21 mouse cellular contexts compared by ENCODE assay signal in the genomic region with DNA sequence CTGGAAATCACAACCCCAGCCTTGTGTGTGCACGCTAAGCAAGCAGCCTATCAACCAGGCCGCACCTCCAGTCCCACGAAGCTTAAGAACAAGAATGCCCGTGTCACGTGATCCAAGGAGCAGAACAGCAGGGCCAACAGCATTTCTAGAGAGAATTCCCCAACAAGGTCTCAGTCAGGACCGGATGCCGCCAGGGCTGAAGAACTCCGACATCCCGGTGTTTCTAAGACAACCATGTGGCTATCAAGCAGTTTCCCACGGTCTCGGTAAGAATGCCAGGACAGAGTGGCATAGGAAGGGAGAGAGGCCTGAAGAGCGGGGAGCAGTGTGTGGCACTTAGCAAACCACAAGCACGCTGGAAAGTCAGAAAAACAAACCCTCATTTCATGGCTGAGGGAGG. TPM values are rescaled to one million over a fixed set of nuclear protein-coding genes. Genes with fewer than 3 reads are reported as not detected.
A peak's percentile ranks its signal among the peaks of the same experiment; 100 is the strongest.
DNase-seq lines count a peak whose midpoint lies in the region; ATAC-seq and TF ChIP-seq lines count a peak whose summit lies in the region.
"Had no signal": no experiment of that assay in that cellular context is flagged by ENCODE, and none has a peak within 500 bp of the region (broad histone marks: within the 10 kb centered on the region; RNA-seq: fewer than 3 reads in every experiment).

No protein-coding gene starts in this region.

- no peak overlapping the region for H3K4me2 ChIP-seq in embryonic facial prominence, embryonic 12.5 days (replicated peaks)
- H3K4me2 ChIP-seq in hindbrain, embryonic 12.5 days (replicated peaks), result no peak overlapping the region
- no peak overlapping the region for H3K4me2 ChIP-seq in hindbrain, embryonic 11.5 days (replicated peaks; ENCODE audit: low read depth, low read length)
- no peak overlapping the region for H3K4me2 ChIP-seq in midbrain, postnatal 0 days (ENCODE audit: low read depth, low read length, poor library complexity, severe bottlenecking)
- H3K4me2 ChIP-seq: limb, embryonic 12.5 days had no signal

- H3K27me3 ChIP-seq in embryonic facial prominence, embryonic 12.5 days, result no peaks in the 10 kb centered on the region
- no peaks in the 10 kb centered on the region for H3K27me3 ChIP-seq in embryonic facial prominence, embryonic 10.5 days (replicated peaks; ENCODE audit: low read depth, poor library complexity, severe bottlenecking)
- no peaks in the 10 kb centered on the region for H3K27me3 ChIP-seq in hindbrain, embryonic 12.5 days
- H3K27me3 ChIP-seq in hindbrain, embryonic 11.5 days (ENCODE audit: control insufficient read depth, insufficient read depth, low read length), result no peaks in the 10 kb centered on the region
- H3K27me3 ChIP-seq in midbrain, postnatal 0 days (ENCODE audit: insufficient read depth, low read length), result no peaks in the 10 kb centered on the region
- H3K27me3 ChIP-seq in midbrain, embryonic 10.5 days (ENCODE audit: low read depth, poor library complexity, severe bottlenecking), result no peaks in the 10 kb centered on the region
- H3K27me3 ChIP-seq: limb, embryonic 12.5 days had no signal

- H3K36me3 ChIP-seq in embryonic facial prominence, embryonic 12.5 days, result peaks cover 38% of the 10 kb centered on the region
- H3K36me3 ChIP-seq in embryonic facial prominence, embryonic 10.5 days (replicated peaks), result peaks cover 73% of the 10 kb centered on the region
- H3K36me3 ChIP-seq in hindbrain, embryonic 12.5 days, result peaks cover 11% of the 10 kb centered on the region
- no peaks in the 10 kb centered on the region for H3K36me3 ChIP-seq in hindbrain, embryonic 11.5 days (ENCODE audit: control insufficient read depth, insufficient read depth, low read length)
- peaks cover 18% of the 10 kb centered on the region for H3K36me3 ChIP-seq in midbrain, postnatal 0 days (ENCODE audit: insufficient read depth, low read length)
- H3K36me3 ChIP-seq in midbrain, embryonic 10.5 days, result peaks cover 69% of the 10 kb centered on the region

- 0 out of 2 replicates have a peak overlapping the region, but pooled peaks have one; percentile 11 for H3K27ac ChIP-seq in embryonic facial prominence, embryonic 12.5 days
- no peak overlapping the region for H3K27ac ChIP-seq in embryonic facial prominence, embryonic 10.5 days (replicated peaks)
- H3K27ac ChIP-seq in hindbrain, embryonic 12.5 days, result peak overlapping the region; percentile 31; the same call in 1 of the 2 replicates
- no peak overlapping the region for H3K27ac ChIP-seq in hindbrain, embryonic 11.5 days (ENCODE audit: low read depth, low read length)
- H3K27ac ChIP-seq in midbrain, postnatal 0 days (ENCODE audit: low read depth, low read length), result no peak overlapping the region
- no peak overlapping the region for H3K27ac ChIP-seq in midbrain, embryonic 10.5 days (replicated peaks)
- H3K27ac ChIP-seq: limb, embryonic 12.5 days; liver, embryonic 14.5 days had no signal

- no peak for TF ChIP-seq CTCF in midbrain, postnatal 0 days (IDR thresholded peaks at IDR 0.05)

- ATAC-seq in embryonic facial prominence, embryonic 12.5 days (ENCODE audit: insufficient number of reproducible peaks, insufficient read depth, low FRiP score, low TSS enrichment), result no peak
- ATAC-seq in hindbrain, embryonic 12.5 days (ENCODE audit: low FRiP score), result no peak
- no peak for ATAC-seq in hindbrain, embryonic 11.5 days (ENCODE audit: low FRiP score)
- ATAC-seq in midbrain, postnatal 0 days (ENCODE audit: low FRiP score), result peak; percentile 52; the same call in 1 of the 2 replicates

- WGBS in embryonic facial prominence, embryonic 12.5 days, result 89% methylated on average over 13 of the region's 13 CpGs
- WGBS in embryonic facial prominence, embryonic 10.5 days, result 93% methylated on average over 13 of the region's 13 CpGs
- WGBS in hindbrain, embryonic 12.5 days, result 92% methylated on average over 13 of the region's 13 CpGs
- 92% methylated on average over 13 of the region's 13 CpGs for WGBS in hindbrain, embryonic 11.5 days
- WGBS in midbrain, postnatal 0 days, result 81% methylated on average over 13 of the region's 13 CpGs
- 94% methylated on average over 13 of the region's 13 CpGs for WGBS in midbrain, embryonic 10.5 days

- H3K9me3 ChIP-seq in embryonic facial prominence, embryonic 12.5 days, result no peaks in the 10 kb centered on the region
- H3K9me3 ChIP-seq in embryonic facial prominence, embryonic 10.5 days, result no peaks in the 10 kb centered on the region
- H3K9me3 ChIP-seq in hindbrain, embryonic 12.5 days (replicated peaks), result no peaks in the 10 kb centered on the region
- H3K9me3 ChIP-seq in hindbrain, embryonic 11.5 days (ENCODE audit: control insufficient read depth, low read length), result no peaks in the 10 kb centered on the region
- no peaks in the 10 kb centered on the region for H3K9me3 ChIP-seq in midbrain, postnatal 0 days (ENCODE audit: low read length)
- no peaks in the 10 kb centered on the region for H3K9me3 ChIP-seq in midbrain, embryonic 10.5 days (replicated peaks)
- H3K9me3 ChIP-seq: limb, embryonic 12.5 days had no signal

- no peak overlapping the region for H3K9ac ChIP-seq in embryonic facial prominence, embryonic 12.5 days
- no peak overlapping the region for H3K9ac ChIP-seq in hindbrain, embryonic 12.5 days
- no peak overlapping the region for H3K9ac ChIP-seq in hindbrain, embryonic 11.5 days (ENCODE audit: low read depth, low read length)
- no peak overlapping the region for H3K9ac ChIP-seq in midbrain, postnatal 0 days (replicated peaks; ENCODE audit: low read length, poor library complexity, severe bottlenecking)
- H3K9ac ChIP-seq: limb, embryonic 12.5 days; liver, embryonic 14.5 days had no signal

- DNase-seq in embryonic facial prominence, embryonic 10.5 days (ENCODE audit: low spot score), result no peak
- DNase-seq in hindbrain, embryonic 11.5 days (ENCODE audit: low spot score), result no peak
- peak; percentile 42 for DNase-seq in midbrain, postnatal 0 days (ENCODE audit: low spot score)
- no peak for DNase-seq in midbrain, embryonic 10.5 days (ENCODE audit: low spot score)
- peak; percentile 67 for DNase-seq in lung, postnatal 36 days
- no peak for DNase-seq in spleen, postnatal 14 days (ENCODE audit: low spot score in 2 of 2)
- DNase-seq: cerebellum, adult 11 months; cerebellum, postnatal 14 days; kidney, adult 18-20 months; kidney, postnatal 14 days; layer of hippocampus, adult 9-11 months; retina, postnatal 1 day; right cerebral cortex, postnatal 4 days had no signal

- H3K4me3 ChIP-seq in embryonic facial prominence, embryonic 12.5 days, result no peak overlapping the region
- no peak overlapping the region for H3K4me3 ChIP-seq in embryonic facial prominence, embryonic 10.5 days
- no peak overlapping the region for H3K4me3 ChIP-seq in hindbrain, embryonic 12.5 days
- no peak overlapping the region for H3K4me3 ChIP-seq in hindbrain, embryonic 11.5 days (ENCODE audit: low read depth, low read length)
- no peak overlapping the region for H3K4me3 ChIP-seq in midbrain, postnatal 0 days (ENCODE audit: low read depth, low read length)
- H3K4me3 ChIP-seq in midbrain, embryonic 10.5 days, result no peak overlapping the region
- H3K4me3 ChIP-seq: erythroblast, embryonic 14.5 days; limb, embryonic 12.5 days had no signal

- H3K4me1 ChIP-seq in embryonic facial prominence, embryonic 12.5 days, result peaks cover 9% of the 10 kb centered on the region; the same call in 1 of the 2 replicates
- H3K4me1 ChIP-seq in embryonic facial prominence, embryonic 10.5 days, result no peaks in the 10 kb centered on the region
- H3K4me1 ChIP-seq in hindbrain, embryonic 12.5 days, result peaks cover 20% of the 10 kb centered on the region
- no peaks in the 10 kb centered on the region for H3K4me1 ChIP-seq in hindbrain, embryonic 11.5 days (replicated peaks; ENCODE audit: control insufficient read depth, insufficient read depth, low read length)
- no peaks in the 10 kb centered on the region for H3K4me1 ChIP-seq in midbrain, postnatal 0 days (ENCODE audit: insufficient read depth, low read length)
- 0 out of 2 replicates have a peak, but pooled peaks cover 12% of the 10 kb centered on the region for H3K4me1 ChIP-seq in midbrain, embryonic 10.5 days

RNA-seq across cellular contexts. Expression of gene Plekhm2, which starts 10.9 kb away (rescaled TPM):
- polyA plus RNA-seq in embryonic facial prominence, embryonic 12.5 days (2016; fragmentation: Nextera tagmentation; extraction: Ambion mirVana), result 9.8 and 10.6 TPM in 2 replicates
- 4.9 and 5.2 TPM in 2 replicates for polyA plus RNA-seq in embryonic facial prominence, embryonic 10.5 days (2016; fragmentation: Nextera tagmentation; extraction: Ambion mirVana)
- 6.3 and 7.6 TPM in 2 replicates for polyA plus RNA-seq in hindbrain, embryonic 12.5 days (2016; fragmentation: Nextera tagmentation; extraction: Ambion mirVana)
- polyA plus RNA-seq in hindbrain, embryonic 11.5 days (2014; fragmentation: Nextera tagmentation; extraction: Ambion mirVana), result 2.5 and 3.0 TPM in 2 replicates
- total RNA-seq in midbrain, postnatal 0 days (2014; rRNA removed), result 40.0 and 41.7 TPM in 2 replicates
- polyA plus RNA-seq in midbrain, postnatal 0 days (2015; fragmentation: Nextera tagmentation; extraction: Ambion mirVana), result 6.7 and 6.9 TPM in 2 replicates
- polyA plus RNA-seq in midbrain, embryonic 10.5 days (2016; fragmentation: Nextera tagmentation; extraction: Ambion mirVana), result 2.9 and 4.2 TPM in 2 replicates

RNA-seq across cellular contexts. Expression of gene Slc25a34, which starts 30.2 kb away (rescaled TPM):
- not detected in 2 replicates for polyA plus RNA-seq in embryonic facial prominence, embryonic 12.5 days (2016; fragmentation: Nextera tagmentation; extraction: Ambion mirVana)
- polyA plus RNA-seq in embryonic facial prominence, embryonic 10.5 days (2016; fragmentation: Nextera tagmentation; extraction: Ambion mirVana), result 0.09 TPM in 1 of 2 replicates, not detected in the other
- polyA plus RNA-seq in hindbrain, embryonic 12.5 days (2016; fragmentation: Nextera tagmentation; extraction: Ambion mirVana), result not detected in 2 replicates
- not detected in 2 replicates for polyA plus RNA-seq in hindbrain, embryonic 11.5 days (2014; fragmentation: Nextera tagmentation; extraction: Ambion mirVana)
- 7.4 and 10.6 TPM in 2 replicates for total RNA-seq in midbrain, postnatal 0 days (2014; rRNA removed)
- 2.0 and 2.1 TPM in 2 replicates for polyA plus RNA-seq in midbrain, postnatal 0 days (2015; fragmentation: Nextera tagmentation; extraction: Ambion mirVana)
- 0.05 TPM in 1 of 2 replicates, not detected in the other for polyA plus RNA-seq in midbrain, embryonic 10.5 days (2016; fragmentation: Nextera tagmentation; extraction: Ambion mirVana)
- total RNA-seq: MEL; monocyte, adult 5-6 weeks had no signal
- polyA plus RNA-seq: erythroblast, embryonic 14.5 days; limb, embryonic 12.5 days had no signal

RNA-seq across cellular contexts. Expression of gene Rsc1a1, which starts 31.6 kb away (rescaled TPM):
- polyA plus RNA-seq in embryonic facial prominence, embryonic 12.5 days (2016; fragmentation: Nextera tagmentation; extraction: Ambion mirVana), result 1.5 TPM in 1 of 2 replicates, not detected in the other
- polyA plus RNA-seq in embryonic facial prominence, embryonic 10.5 days (2016; fragmentation: Nextera tagmentation; extraction: Ambion mirVana), result 1.1 and 2.3 TPM in 2 replicates
- polyA plus RNA-seq in hindbrain, embryonic 12.5 days (2016; fragmentation: Nextera tagmentation; extraction: Ambion mirVana), result 0.43 TPM in 1 of 2 replicates, not detected in the other
- polyA plus RNA-seq in hindbrain, embryonic 11.5 days (2014; fragmentation: Nextera tagmentation; extraction: Ambion mirVana), result 1.9 and 2.0 TPM in 2 replicates
- total RNA-seq in midbrain, postnatal 0 days (2014; rRNA removed), result 2.7 and 12.7 TPM in 2 replicates
- not detected in 2 replicates for polyA plus RNA-seq in midbrain, postnatal 0 days (2015; fragmentation: Nextera tagmentation; extraction: Ambion mirVana)
- polyA plus RNA-seq in midbrain, embryonic 10.5 days (2016; fragmentation: Nextera tagmentation; extraction: Ambion mirVana), result 2.2 and 2.4 TPM in 2 replicates
- total RNA-seq: adrenal gland, adult 18-20 months; monocyte, adult 5-6 weeks had no signal
- polyA plus RNA-seq: limb, embryonic 12.5 days had no signal

RNA-seq across cellular contexts. Expression of gene Tmem82, which starts 35.4 kb away (rescaled TPM):
- polyA plus RNA-seq in embryonic facial prominence, embryonic 12.5 days (2016; fragmentation: Nextera tagmentation; extraction: Ambion mirVana), result 0.54 and 0.56 TPM in 2 replicates
- 1.5 and 2.1 TPM in 2 replicates for polyA plus RNA-seq in embryonic facial prominence, embryonic 10.5 days (2016; fragmentation: Nextera tagmentation; extraction: Ambion mirVana)
- polyA plus RNA-seq in hindbrain, embryonic 12.5 days (2016; fragmentation: Nextera tagmentation; extraction: Ambion mirVana), result 0.29 and 0.50 TPM in 2 replicates
- 0.33 and 0.52 TPM in 2 replicates for polyA plus RNA-seq in hindbrain, embryonic 11.5 days (2014; fragmentation: Nextera tagmentation; extraction: Ambion mirVana)
- total RNA-seq in midbrain, postnatal 0 days (2014; rRNA removed), result 0.33 and 1.4 TPM in 2 replicates
- polyA plus RNA-seq in midbrain, postnatal 0 days (2015; fragmentation: Nextera tagmentation; extraction: Ambion mirVana), result 0.68 and 0.85 TPM in 2 replicates
- polyA plus RNA-seq in midbrain, embryonic 10.5 days (2016; fragmentation: Nextera tagmentation; extraction: Ambion mirVana), result 0.98 and 1.3 TPM in 2 replicates
- total RNA-seq: MEL; monocyte, adult 5-6 weeks had no signal

RNA-seq across cellular contexts. Expression of gene Fblim1, which starts 47.9 kb away (rescaled TPM):
- polyA plus RNA-seq in embryonic facial prominence, embryonic 12.5 days (2016; fragmentation: Nextera tagmentation; extraction: Ambion mirVana), result 71.3 and 77.2 TPM in 2 replicates
- polyA plus RNA-seq in embryonic facial prominence, embryonic 10.5 days (2016; fragmentation: Nextera tagmentation; extraction: Ambion mirVana), result 56.3 and 68.1 TPM in 2 replicates
- polyA plus RNA-seq in hindbrain, embryonic 12.5 days (2016; fragmentation: Nextera tagmentation; extraction: Ambion mirVana), result 49.1 and 57.9 TPM in 2 replicates
- 29.1 and 31.1 TPM in 2 replicates for polyA plus RNA-seq in hindbrain, embryonic 11.5 days (2014; fragmentation: Nextera tagmentation; extraction: Ambion mirVana)
- total RNA-seq in midbrain, postnatal 0 days (2014; rRNA removed), result 24.0 and 26.2 TPM in 2 replicates
- polyA plus RNA-seq in midbrain, postnatal 0 days (2015; fragmentation: Nextera tagmentation; extraction: Ambion mirVana), result 23.1 and 24.1 TPM in 2 replicates
- 24.5 and 27.5 TPM in 2 replicates for polyA plus RNA-seq in midbrain, embryonic 10.5 days (2016; fragmentation: Nextera tagmentation; extraction: Ambion mirVana)
- total RNA-seq: MEL; monocyte, adult 5-6 weeks had no signal

Comparison
In these comparisons a context has a peak if more than half of its experiments do, and no peak if none do; other contexts are left out.
1. H3K27ac ChIP-seq: peak in embryonic facial prominence, embryonic 12.5 days (single experiment) and hindbrain, embryonic 12.5 days (single experiment); none in embryonic facial prominence, embryonic 10.5 days (single experiment), hindbrain, embryonic 11.5 days (single experiment), midbrain, postnatal 0 days (single experiment) and midbrain, embryonic 10.5 days (single experiment).
2. DNase-seq: peak in midbrain, postnatal 0 days (single experiment) and lung, postnatal 36 days (single experiment); none in embryonic facial prominence, embryonic 10.5 days (single experiment), hindbrain, embryonic 11.5 days (single experiment), midbrain, embryonic 10.5 days (single experiment) and spleen, postnatal 14 days (0 of 2).